Mouse (Mus musculus) ES-Bruce4 (cell line): ENCODE data around the gene Ttbk2.

Experiments
- CTCF ChIP-seq: IDR thresholded peaks from one replicate; pipeline ENCODE4 v1.8.1; 2011; ENCODE audit warnings: low read depth, low read length
- EP300 ChIP-seq: IDR thresholded peaks from 2 replicates; pipeline ENCODE4 v1.6.1; 2011; ENCODE audit warnings: low read depth, low read length; ENCODE audit not compliant: insufficient read depth
- POLR2A ChIP-seq: IDR thresholded peaks from one replicate; pipeline ENCODE4 v1.8.1; 2011; ENCODE audit warnings: low read length; ENCODE audit not compliant: insufficient read depth

- no peak for TF ChIP-seq EP300
- no peak for TF ChIP-seq CTCF
- no peak for TF ChIP-seq POLR2A
Measured at GRCm38 (mm10) chr2:120845280-120845679, 5.1 kb downstream of the Ttbk2 start.
